Mouse (Mus musculus) embryo, embryonic 10 days (tissue): ENCODE measurements at regions not wholly inside any gene's neighbourhood (a gene's known extent, or its start where the extent isn't known, plus 50 kb on each side); places are given as distances from the start of the nearest gene placed in this dataset.
A peak's percentile ranks its signal among the peaks of the same experiment; 100 is the strongest.
"Not testable (repeated sequence)": the region's sequence is repeated elsewhere in the genome, so short reads cannot be mapped to it uniquely, and the experiment has no call there.

ENCODE experiments used
- DNase-seq: peaks from one replicate; pipeline ENCODE4 v3.0.0-alpha.2; 2015; ENCODE audit warnings: low spot score

DNA sequence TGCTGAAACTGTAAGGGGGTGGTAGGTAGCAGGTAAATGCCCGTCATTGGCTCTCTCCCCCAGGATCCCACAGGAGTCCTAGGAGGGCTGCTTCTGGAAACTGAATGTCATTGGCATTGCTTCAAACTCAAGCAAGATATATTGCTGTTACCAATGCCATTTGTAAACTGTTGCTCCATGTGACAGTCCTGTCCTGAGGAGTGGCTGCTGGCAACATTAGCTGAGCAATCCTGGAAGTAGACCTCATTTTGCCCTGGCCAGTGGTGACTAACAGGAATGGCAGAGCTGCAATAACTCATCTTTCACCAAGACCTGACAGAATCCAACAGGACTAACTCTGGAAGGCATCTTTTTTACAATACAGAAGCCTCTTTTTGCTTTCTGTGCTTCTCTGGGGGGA, 143.2 kb downstream of the Gm815 start:
- DNase-seq: no peak

DNA sequence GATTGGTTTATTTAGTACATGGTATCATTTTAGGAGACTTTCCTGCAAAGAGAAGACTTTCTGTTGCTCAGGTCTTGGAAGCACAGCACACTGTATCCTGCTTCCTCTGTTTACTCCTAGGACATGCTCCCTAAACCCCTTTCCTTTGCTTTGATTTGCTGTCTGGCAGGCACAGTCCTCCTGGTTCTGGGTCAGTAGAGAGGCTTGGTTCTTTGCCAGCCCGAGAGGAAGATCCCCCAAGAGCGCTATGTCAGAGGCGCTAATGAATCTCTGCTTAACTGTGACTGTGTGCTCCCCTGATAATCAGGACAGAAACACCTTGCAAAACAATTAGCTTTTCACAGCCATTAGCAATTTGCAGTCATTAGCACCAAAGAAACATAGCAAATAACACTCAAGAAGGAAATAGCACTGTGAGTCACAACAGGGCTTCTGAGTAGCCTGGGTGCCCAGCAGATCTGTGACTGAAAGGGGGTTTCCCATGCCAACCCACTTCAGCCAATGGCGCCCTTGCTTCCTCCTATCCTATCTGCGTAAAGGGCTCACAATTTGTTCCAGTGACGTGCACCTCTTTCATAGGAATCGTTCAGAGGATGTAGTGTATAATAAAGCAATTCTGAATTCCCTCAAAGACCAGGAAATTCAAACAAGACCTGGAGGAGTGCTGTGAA, 145.5 kb downstream of the Gm815 start:
- DNase-seq: no peak

DNA sequence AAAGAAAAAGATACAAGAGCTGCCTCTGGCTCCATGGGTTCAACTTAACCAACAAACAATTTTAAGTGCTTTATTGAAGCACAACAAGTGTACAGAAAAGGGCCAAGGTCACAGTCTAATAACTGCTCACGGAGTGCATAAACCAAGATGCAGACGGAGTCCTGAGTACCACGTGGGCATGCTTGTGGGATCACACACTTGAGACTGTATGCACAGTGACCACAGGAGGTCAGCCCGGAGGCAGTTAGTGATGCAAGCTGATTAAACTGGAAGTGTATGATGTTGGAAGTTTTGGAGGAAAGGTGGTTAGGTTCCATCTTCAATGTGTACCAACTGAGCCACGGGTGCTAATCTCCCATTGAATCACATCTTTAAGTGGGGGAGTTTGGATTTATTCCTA, 146.9 kb downstream of the Gm815 start:
- DNase-seq: peak; percentile 38

DNA sequence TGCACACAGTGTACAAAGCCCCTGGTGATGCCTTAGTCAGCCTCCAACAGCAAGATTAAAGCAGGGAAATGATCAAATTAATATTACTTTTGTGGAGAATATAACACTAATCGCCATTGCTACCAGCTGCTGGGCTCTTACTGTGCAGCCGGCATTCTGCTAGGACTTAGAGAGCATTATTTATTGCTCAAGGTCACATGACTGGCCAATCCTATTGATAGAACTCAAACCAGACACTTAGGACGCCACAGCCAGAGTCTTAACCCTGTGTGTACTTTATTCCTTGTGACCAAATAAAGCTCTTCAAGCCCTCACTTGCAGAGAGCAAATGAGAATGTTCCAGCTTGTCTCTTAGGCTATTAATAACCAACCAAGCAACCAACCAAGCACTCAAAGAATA, 152.6 kb downstream of the Gm815 start:
- peak; percentile 36 for DNase-seq

DNA sequence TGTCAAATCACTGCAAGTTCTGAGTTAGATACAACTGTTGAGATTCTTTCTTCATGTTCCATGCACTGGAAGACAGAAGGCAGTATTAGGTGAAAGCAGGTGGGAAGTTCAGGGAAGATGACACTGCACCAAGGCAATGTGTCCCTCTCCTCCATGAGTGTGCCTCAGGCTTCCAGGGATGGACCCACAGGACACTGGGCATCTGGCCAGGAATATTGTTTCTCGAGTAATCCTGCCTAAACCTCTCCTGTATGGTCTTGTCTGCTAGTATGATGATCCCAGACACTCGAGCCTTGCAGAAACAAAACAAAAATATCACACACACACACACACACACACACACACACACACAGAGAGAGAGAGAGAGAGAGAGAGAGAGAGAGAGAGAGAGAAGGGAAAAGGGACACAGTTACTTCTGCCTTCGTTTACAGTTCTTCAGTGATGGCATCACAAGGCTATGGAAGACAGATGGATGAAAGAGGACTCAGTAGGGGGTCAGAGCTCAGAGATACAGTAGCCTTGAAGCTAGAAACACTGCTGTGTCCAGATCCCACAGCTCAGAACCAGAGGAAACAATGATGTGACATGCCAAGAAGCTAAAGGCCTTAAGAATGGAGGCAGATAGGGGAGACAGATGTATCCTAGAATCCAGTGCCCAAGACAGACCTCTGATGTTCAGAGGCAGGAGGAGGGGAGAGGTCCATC, 154.8 kb downstream of the Gm815 start:
- DNase-seq: no peak

DNA sequence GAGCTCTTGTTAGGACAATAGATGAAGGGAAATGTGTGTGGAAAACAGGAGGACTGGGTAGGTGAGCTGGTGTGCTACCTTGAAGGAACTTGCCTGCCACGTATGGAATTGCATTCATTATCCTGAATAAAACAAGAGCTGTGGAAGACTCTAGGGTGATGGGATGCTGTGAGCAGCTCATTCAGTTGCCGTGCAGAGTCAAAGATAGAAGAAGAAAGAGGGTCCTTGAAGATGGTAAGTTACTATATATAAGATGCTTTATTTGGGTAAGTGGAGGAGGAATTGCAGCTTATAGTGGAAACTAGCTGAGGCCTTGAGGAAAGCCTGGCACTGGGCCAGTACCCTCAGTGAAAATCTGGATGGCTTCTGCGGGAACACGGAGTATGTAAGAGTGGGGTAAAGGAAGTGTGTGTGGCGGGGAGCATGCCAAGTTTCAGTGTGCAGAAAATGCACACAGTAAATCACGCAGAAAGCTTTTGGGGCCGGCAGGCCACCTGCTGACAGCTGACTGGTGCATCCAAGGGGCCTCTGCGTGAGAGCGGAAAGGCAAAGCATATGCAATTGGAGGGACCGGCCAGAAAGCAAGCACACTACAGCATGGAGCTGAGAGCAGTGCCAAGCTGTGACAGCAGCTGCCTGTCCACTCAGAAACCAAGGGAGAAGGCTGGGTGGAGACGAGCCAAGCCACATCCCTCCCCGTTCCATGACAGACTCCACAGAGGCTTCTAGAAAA, 149.7 kb upstream of the Vldlr start:
- DNase-seq: no peak

DNA sequence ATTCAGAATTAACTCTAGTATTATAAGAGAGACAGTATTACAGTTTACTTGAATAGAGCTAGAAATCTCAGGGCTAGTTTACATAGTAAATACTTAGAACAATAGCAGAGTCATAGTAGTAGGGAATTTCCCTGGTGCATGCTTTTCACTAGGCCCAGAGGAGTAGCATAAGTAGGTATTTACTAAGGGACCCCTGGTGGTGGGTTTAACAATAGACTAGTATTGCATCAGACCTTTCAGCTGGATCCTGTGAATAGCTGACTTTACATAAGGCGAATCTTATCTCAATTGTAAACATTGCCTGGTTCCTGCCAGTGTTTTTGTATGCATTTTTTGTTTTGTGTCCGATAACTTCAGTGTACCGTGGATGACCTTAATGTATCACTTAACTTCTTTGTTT, 143.0 kb upstream of the Vldlr start:
- DNase-seq: no peak

DNA sequence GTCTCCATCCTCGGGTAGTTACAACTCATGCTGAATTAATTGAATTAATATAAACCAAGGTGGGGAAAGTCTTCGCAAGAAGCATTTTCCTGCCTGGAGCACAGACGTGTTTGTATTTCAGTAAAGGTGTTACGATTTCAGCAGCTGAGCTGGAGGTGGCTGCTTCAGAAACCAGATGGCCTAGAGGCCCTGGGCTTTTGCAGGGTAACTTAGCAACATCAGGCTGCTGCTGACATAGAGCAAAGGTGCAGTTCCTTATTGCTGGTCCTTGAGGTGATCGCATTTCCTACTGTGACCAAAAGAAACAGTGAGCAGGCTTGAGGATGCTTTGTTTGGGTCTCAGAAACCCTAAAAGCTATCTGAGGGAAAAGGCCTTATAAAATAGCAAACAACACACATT, 141.3 kb upstream of the Vldlr start:
- no peak for DNase-seq

DNA sequence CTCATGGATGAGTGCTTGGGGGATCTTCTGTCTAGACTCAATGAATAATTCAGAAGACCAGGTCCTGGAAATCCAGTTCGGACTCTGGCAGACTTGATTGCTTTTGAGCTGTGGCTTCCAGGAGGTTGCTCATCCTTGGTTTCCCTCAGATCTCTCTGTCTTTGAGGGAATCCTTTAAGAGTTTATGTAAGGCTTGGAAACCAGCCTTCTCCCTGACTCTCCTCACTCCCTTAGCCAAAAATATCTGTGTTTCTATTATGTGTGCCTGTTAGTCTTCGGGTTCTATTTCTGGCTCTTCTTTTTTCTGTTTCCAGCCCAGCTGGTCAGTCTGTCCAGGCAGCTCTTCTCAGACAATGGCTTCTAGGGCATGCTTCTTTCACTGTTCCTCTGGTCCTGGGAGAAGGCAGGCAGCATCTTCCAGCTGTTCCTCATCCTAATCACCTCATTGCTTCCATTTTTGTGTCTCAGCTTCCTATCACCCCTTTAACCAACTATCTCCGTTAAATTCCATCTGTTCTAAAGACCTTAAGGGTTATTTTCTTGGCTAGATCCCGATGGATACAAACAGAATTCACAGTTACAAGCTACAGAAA, 139.3 kb upstream of the Vldlr start:
- DNase-seq: no peak

DNA sequence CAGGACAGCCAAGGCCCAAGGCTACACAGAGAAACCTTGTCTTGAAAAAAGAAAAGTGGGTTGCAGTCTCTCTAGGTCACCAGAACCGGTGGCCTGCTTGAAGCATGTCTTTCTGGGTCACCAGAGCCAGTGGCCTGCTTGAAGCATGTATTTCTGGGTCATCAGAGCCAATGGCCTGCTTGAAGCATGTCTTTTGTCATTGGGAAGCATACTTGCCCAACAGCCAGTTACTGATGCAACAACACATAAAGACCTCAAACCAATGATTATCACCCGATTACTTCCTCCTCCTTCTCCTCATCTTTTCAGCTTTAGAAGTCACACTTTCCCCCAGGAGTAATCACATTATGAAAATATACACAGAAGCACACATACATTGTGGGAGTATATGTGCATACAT, 128.9 kb upstream of the Vldlr start:
- no peak for DNase-seq

DNA sequence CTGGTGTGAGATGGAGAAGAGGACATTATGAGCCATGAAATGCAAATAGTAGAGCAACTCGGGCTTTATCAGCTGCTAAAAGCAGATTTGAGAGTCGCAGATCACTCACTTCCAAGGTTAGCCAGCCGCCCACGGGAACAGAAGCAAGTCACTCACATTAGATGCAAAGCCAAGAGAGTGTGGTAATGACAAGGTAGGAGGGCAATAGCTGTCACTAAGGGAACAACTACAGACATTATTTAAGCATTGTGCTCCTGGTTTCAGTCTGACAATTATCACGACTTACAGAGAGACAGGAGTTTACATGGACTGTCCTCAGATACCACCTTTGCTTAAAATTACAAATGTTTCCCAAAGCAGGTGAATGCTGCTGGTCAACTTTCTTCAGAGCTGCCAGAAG, 128.5 kb upstream of the Vldlr start:
- no peak for DNase-seq

DNA sequence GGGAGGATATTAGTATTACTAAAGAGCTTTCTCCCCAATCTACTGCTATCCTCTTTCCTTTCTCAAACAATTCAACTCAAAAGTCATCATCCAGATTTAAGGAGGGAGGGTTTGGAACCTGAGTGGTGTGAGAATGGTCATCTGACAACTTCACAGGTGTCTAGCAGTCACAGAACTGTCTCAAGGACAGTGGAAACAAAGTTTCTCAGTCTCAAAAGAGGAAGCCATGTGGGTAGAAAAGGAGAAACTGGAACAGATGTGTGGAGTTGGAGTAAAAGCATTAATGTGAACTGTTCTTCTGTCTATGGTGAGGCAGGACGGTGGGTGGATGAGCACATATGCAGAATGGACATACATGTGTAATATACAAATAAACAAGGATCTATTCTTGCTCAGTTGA, 127.2 kb upstream of the Vldlr start:
- no peak for DNase-seq

DNA sequence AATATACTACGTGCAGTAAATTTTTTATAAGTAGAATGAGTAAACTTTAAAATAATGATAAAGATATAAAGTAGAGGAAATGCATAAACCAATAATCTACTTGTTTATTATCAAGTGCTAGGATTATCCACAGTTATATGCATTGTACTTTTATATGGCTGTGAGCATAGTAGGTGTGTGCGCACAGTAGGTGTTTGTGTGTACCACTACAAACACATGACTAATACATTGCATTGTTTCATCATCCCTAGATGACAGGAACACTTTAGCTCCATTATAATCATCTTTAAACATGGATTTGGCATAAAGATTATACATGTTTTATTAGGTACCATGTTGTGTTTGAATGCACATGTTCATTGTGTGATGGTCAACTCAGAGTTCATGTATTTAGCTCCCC, 124.7 kb upstream of the Vldlr start:
- DNase-seq: no peak

DNA sequence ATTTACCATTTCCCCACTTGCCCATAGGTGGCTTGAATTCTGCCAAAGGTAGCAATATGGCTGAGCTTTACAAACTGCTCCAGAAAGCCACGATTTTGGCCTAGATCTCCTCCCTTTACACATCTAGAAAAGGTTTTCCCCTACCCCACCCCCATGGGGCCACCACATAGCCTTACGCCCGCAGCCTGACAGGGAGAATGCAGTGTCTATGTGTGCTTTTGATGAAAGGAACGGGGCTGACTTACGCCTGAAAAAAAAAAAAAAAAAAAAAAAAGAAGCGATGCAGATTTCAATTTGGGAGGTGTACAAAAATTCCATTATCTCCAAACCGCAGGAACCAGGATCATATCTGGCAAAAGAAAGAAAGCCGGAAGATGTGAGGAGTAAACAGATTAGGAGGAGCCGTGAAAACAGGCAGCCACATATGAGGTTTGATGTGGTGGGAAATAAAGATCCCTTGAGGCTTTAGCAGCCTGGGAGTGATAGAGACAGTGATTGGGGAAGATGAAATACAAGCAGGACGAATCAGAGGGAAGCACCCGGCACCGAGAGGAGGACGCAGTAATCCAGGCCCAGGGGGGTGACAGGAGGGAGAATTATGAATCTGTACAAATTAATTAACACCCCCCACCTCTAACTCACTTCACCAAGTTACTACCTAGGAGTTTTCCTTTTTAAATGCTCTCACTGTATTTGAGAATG, 121.4 kb upstream of the Vldlr start:
- DNase-seq: no peak

DNA sequence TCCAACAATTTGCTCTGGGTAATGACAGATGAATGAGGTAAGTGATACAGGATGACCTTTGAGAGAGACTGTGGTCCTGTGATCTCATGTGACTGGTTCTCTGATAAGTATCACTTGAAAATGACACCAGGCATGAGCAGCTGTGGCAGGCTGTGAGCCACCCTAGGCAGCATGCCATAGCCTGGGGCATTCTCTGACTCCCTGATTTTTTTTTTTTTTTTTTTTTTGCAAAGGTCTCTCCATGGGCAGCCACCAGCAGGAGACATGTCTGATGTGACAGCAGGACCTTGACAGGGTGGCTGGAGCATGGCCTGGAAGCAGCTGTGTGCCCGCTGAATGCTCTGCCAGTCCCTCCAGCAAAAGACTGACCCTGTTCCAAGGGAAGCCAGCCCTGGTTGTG, 116.4 kb upstream of the Vldlr start:
- DNase-seq: no peak

DNA sequence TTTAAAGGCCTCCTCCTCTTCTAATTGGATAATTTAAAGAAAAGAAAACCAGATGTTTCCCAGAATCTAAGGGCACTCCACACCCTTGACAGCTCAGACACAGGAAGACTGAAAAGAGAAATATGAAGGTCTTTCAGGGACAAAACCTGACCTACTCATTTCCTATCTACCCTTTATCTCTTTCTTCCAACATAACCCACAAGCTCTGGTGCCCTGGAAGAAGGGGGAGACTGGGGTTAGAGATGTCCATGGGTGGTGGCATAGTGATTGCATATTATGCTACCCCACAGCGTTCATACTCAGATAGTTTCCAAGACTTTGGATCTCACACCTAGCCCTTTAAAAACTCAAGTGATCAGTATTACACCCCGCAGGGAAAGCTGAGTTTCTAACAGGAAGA, 105.8 kb upstream of the Vldlr start:
- no peak for DNase-seq

DNA sequence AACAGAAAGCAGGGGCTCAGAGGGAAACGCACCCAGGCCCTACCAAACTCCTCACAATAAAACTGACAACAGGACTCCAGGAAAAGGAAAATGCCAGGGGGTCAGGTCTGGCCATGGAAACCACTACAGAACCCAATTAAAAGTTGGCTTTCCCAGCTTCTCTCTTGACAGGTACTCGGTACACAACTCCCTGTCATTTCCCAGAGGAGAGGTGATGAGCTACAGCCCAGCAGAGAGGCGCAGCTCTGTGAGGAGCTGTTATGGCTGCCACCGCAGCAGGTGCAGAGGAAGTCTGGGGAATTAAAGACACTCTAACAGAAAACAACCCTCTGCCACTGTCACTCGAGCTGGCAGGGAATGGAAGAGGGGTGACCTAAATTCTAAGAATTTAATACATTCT, 95.4 kb upstream of the Vldlr start:
- no peak for DNase-seq

DNA sequence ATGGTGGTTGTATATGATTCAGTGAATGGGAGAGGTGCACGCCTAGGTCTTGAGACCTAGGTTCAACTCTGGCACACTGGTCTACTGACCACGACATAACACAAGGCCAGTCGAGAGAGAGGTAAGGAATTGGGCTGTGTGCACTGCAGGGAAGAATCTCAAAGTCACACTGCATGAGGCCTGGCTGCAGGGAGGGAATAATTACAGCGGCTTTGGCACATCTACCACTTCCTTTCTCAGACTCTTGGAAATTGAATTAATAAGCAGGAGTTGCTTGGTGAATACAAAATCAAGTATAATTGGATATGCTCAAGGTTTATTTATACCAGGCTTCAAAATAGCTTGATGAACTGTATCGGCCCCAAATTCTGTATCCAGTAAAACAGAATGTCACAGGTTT, 93.9 kb upstream of the Vldlr start:
- no peak for DNase-seq

DNA sequence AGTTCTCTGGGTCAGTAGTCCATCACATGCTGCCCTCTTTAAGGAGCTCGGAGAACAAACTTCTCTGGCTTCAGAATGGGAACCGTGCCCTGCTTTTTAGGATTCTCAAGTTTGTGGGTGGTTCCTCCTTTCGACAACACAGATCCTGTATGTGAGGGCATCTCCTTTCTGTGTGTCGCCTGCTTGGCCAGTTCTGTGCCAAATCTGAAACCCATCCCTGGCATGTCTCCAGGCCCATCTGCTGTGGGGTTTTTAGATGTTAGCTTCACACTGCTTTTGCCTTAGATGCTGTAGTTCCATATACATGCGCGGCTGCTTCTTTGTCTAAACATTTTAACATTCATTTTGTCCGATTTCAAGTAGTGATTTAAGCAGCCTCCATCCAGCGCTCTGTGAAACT, 93.0 kb upstream of the Vldlr start:
- no peak for DNase-seq

DNA sequence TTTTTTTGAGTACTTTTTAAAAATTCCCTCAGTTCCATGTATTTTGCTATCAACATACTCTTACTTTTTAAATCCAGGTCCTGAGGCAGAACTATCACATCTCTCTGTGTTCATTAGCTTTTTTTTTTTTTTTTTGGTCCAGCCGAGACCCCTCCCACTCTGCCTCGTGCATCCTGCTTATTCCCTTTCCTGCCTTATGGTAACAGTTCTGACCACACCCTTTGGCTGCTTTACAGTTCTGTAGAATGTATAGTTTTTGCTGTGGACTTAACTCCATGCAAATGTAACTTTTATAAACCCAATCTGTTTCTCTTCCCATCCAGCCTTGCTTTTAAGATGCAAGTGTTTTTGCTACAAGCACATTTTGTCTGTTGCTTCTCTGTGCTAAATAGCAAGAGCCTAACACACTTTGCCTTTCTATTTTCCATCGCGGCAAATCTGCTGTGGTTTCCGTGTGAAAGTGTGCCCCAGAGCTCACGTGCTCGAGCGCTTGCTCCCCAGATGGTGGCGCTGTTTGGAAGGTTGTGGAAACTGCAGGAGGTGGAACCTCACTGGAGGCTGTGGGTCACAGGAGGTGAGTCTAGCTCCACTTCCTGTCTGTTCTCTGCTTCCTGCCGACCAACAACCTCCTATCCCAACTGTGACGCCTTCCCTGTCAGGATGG, 92.3 kb upstream of the Vldlr start:
- peak; percentile 50 for DNase-seq

DNA sequence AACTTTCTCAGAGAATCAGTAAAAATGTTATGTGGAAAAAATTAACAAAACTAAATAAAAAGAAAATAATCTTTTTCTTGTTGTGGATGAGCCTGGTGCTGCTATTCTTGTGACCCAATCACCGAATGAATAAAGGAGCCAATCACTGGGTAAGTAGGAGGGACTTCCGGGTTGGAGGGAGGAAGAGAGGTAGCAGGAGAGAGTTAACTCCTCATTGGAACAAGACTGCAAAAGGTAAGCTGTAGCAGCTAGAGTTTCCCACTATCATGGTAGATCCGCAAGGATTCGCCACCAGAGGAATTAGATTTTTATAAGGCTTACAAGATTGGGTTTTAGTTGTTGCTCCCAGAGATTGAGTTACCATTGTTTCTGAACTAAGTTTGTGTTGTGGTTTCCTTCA, 87.8 kb upstream of the Vldlr start:
- not testable (repeated sequence) for DNase-seq

DNA sequence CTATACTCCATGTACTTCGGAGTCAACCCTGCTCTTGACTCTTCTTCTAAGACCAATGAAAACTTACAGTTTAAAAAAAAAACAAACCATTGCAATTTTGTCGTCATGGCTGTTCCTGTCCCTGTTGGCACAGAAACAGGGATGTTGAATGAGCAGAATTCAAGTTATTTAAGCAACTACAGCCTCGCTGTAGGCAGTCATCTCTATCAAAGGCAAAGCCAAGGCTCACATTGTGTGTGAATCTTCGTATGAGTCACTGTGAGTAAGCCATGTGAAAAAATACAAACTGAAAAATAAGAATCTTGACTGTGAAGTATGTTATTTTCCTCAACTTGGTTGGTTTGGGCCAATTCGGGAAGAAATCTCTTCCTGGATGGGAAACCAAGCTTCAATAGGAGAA, 81.9 kb upstream of the Vldlr start:
- DNase-seq: no peak
